Mouse (Mus musculus) heart, postnatal 0 days (tissue): ENCODE results near the gene Olfr828.

Experiments
- CTCF ChIP-seq: IDR thresholded peaks from 2 replicates; pipeline ENCODE4 v1.5.1; 2016; ENCODE audit warnings: antibody characterized with exemption, control low read depth, low read depth
- EP300 ChIP-seq: IDR thresholded peaks from 2 replicates; pipeline ENCODE4 v1.6.1; 2016; ENCODE audit warnings: antibody characterized with exemption, low read depth

GRCm38 (mm10) chr9:18779476-18779875 is 39.9 kb downstream of the Olfr828 start:
- TF ChIP-seq CTCF (no peak), EP300 (no peak)
